Mouse (Mus musculus) limb, embryonic 11.5 days (tissue): ENCODE data around the gene Tmem248. TPM values are rescaled to one million over a fixed set of nuclear protein-coding genes. Genes with fewer than 3 reads are reported as not detected.

Experiments used
- ATAC-seq: fragments of 200-750 bp; cut with Nextera tagmentation; 2 replicates; pipeline ENCODE4 v1.8.0; 2017; ENCODE audit warnings: low read depth; ENCODE audit not compliant: insufficient number of reproducible peaks, low FRiP score, low TSS enrichment
- DNase-seq: peaks from one replicate; pipeline ENCODE4 v3.0.0-alpha.2; 2015; ENCODE audit warnings: low spot score
- H3K27ac ChIP-seq: fragments of 300-500 bp; sonication (generic); replicated peaks from 2 replicates; pipeline ENCODE4 v1.5.1; 2014; ENCODE audit warnings: low read depth, mild to moderate bottlenecking, low read length
- H3K27me3 ChIP-seq: fragments of 300-500 bp; sonication (generic); 2 replicates; pipeline ENCODE4 v1.6.1; 2014; ENCODE audit warnings: mild to moderate bottlenecking, low read length, mixed read lengths; ENCODE audit not compliant: control insufficient read depth, insufficient read depth
- H3K36me3 ChIP-seq: fragments of 300-500 bp; sonication (generic); 2 replicates; pipeline ENCODE4 v1.6.1; 2014; ENCODE audit warnings: mild to moderate bottlenecking, low read length, moderate library complexity, mixed read lengths; ENCODE audit not compliant: control insufficient read depth, insufficient read depth
- H3K4me1 ChIP-seq: fragments of 300-500 bp; sonication (generic); 2 replicates; pipeline ENCODE4 v1.6.1; 2014; ENCODE audit warnings: low read length, mixed read lengths; ENCODE audit not compliant: control insufficient read depth, insufficient read depth
- H3K4me2 ChIP-seq: fragments of 300-500 bp; sonication (generic); 2 replicates; pipeline ENCODE4 v1.6.1; 2014; ENCODE audit warnings: low read depth, mild to moderate bottlenecking, moderate library complexity; ENCODE audit not compliant: severe bottlenecking
- H3K4me3 ChIP-seq: fragments of 300-500 bp; sonication (generic); 2 replicates; pipeline ENCODE4 v1.5.1; 2014; ENCODE audit warnings: low read depth, low read length
- H3K9ac ChIP-seq: fragments of 300-500 bp; sonication (generic); 2 replicates; pipeline ENCODE4 v1.6.1; 2014; ENCODE audit warnings: mild to moderate bottlenecking, low read length
- H3K9me3 ChIP-seq: fragments of 300-500 bp; sonication (generic); 2 replicates; pipeline ENCODE4 v1.6.1; 2016; ENCODE audit warnings: low read length; ENCODE audit not compliant: control insufficient read depth
- WGBS: fragments of 180-500 bp; shearing (Covaris S2); extraction: QIAGEN DNeasy Blood & Tissue Kit; methylation state at CpG from one replicate; pipeline ENCODE4 v1.1.7; 2014; 5-methylcytosine and 5-hydroxymethylcytosine counted together
- polyA plus RNA-seq: library from polyadenylated mRNA; unstranded; fragments of >200 nt; fragmentation: Nextera tagmentation; extraction: Ambion mirVana; gene quantifications from 2 replicates; pipeline ENCODE4 v1.2.1, GENCODE M21; 2014

Tmem248 gene
- polyA plus RNA-seq, 1 experiment from 2014 or later, result 36.0 TPM

GRCm38 (mm10) chr5:130207299-130207698 is 9.6 kb upstream of the Tmem248 start:
- Histone ChIP-seq H3K36me3 (peaks cover 25% of the 10 kb centered on the region), H3K4me2 (no peak overlapping the region), H3K27ac (no peak overlapping the region), H3K9me3 (no peaks in the 10 kb centered on the region), H3K9ac (no peak overlapping the region), H3K27me3 (no peaks in the 10 kb centered on the region), H3K4me1 (no peaks in the 10 kb centered on the region), H3K4me3 (no peak overlapping the region)
- no peak for DNase-seq
- 95% methylated on average over 4 of the region's 4 CpGs for WGBS
- ATAC-seq, result no peak

- no peak overlapping the region for H3K4me2 ChIP-seq
- 94% methylated on average over 11 of the region's 11 CpGs for WGBS
- no peaks in the 10 kb centered on the region for H3K9me3 ChIP-seq
- H3K4me3 ChIP-seq, result no peak overlapping the region
- DNase-seq (no peak), ATAC-seq (no peak)
- H3K4me1 ChIP-seq, result no peaks in the 10 kb centered on the region
- no peaks in the 10 kb centered on the region for H3K27me3 ChIP-seq
- peaks cover 24% of the 10 kb centered on the region for H3K36me3 ChIP-seq
- no peak overlapping the region for H3K9ac ChIP-seq
- no peak overlapping the region for H3K27ac ChIP-seq
Measured at GRCm38 (mm10) chr5:130212956-130213355, 3.9 kb upstream of the Tmem248 start.

GRCm38 (mm10) chr5:130217406-130217805 is 525 bp downstream of the Tmem248 start:
- Histone ChIP-seq H3K9me3 (no peaks in the 10 kb centered on the region), H3K4me1 (no peaks in the 10 kb centered on the region), H3K9ac (no peak overlapping the region), H3K36me3 (no peaks in the 10 kb centered on the region; the same call in 1 of the 2 replicates), H3K27ac (no peak overlapping the region), H3K4me2 (no peak overlapping the region), H3K27me3 (no peaks in the 10 kb centered on the region), H3K4me3 (no peak overlapping the region)
- no peak for ATAC-seq
- WGBS, result 90% methylated on average over 4 of the region's 4 CpGs
- DNase-seq, result no peak

- Histone ChIP-seq H3K9ac (no peak overlapping the region), H3K27ac (no peak overlapping the region), H3K4me1 (0 out of 2 replicates have a peak, but pooled peaks cover 4% of the 10 kb centered on the region), H3K36me3 (no peaks in the 10 kb centered on the region), H3K9me3 (no peaks in the 10 kb centered on the region), H3K27me3 (no peaks in the 10 kb centered on the region), H3K4me3 (no peak overlapping the region), H3K4me2 (no peak overlapping the region)
- DNase-seq, result no peak
- ATAC-seq, result no peak
- 86% methylated on average over 5 of the region's 5 CpGs for WGBS
Measured at GRCm38 (mm10) chr5:130218336-130218735, 1.5 kb downstream of the Tmem248 start.

GRCm38 (mm10) chr5:130221316-130221715 is 4.4 kb downstream of the Tmem248 start:
- Histone ChIP-seq H3K4me2 (peak overlapping the region; percentile 64), H3K9me3 (no peaks in the 10 kb centered on the region), H3K27ac (no peak overlapping the region), H3K27me3 (no peaks in the 10 kb centered on the region), H3K36me3 (no peaks in the 10 kb centered on the region), H3K4me1 (0 out of 2 replicates have a peak, but pooled peaks cover 5% of the 10 kb centered on the region), H3K9ac (peak overlapping the region; percentile 94; the same call in 1 of the 2 replicates), H3K4me3 (peak overlapping the region; percentile 91)
- DNase-seq, result no peak
- 54% methylated on average over 2 of the region's 2 CpGs for WGBS
- no peak for ATAC-seq

- Histone ChIP-seq H3K9me3 (no peaks in the 10 kb centered on the region), H3K4me1 (0 out of 2 replicates have a peak, but pooled peaks cover 5% of the 10 kb centered on the region), H3K4me3 (peak overlapping the region; percentile 91), H3K36me3 (no peaks in the 10 kb centered on the region), H3K9ac (peak overlapping the region; percentile 94), H3K4me2 (peak overlapping the region; percentile 64), H3K27me3 (no peaks in the 10 kb centered on the region), H3K27ac (no peak overlapping the region)
- DNase-seq (no peak), ATAC-seq (0 out of 2 replicates have a peak, but pooled peaks have one; percentile 6)
- WGBS, result 3% methylated on average over 10 of the region's 10 CpGs
Measured at GRCm38 (mm10) chr5:130221760-130222145, 4.9 kb downstream of the Tmem248 start.

GRCm38 (mm10) chr5:130222146-130223004 is 5.5 kb downstream of the Tmem248 start:
- DNase-seq, result peak; percentile 96
- peak overlapping the region; percentile 45; the same call in 1 of the 2 replicates for H3K27ac ChIP-seq

GRCm38 (mm10) chr5:130226790-130227189 is 9.9 kb downstream of the Tmem248 start:
- Histone ChIP-seq H3K36me3 (peaks cover 2% of the 10 kb centered on the region; the same call in 1 of the 2 replicates), H3K27me3 (no peaks in the 10 kb centered on the region), H3K9ac (no peak overlapping the region), H3K4me1 (0 out of 2 replicates have a peak, but pooled peaks cover 5% of the 10 kb centered on the region), H3K4me2 (no peak overlapping the region), H3K4me3 (no peak overlapping the region), H3K27ac (no peak overlapping the region), H3K9me3 (no peaks in the 10 kb centered on the region)
- WGBS, result 95% methylated on average over 3 of the region's 3 CpGs
- no peak for ATAC-seq
- no peak for DNase-seq

More at GRCm38 (mm10) chr5:130222146-130223004, 5.5 kb downstream of the Tmem248 start:
- under 1% methylated on average over 81 of the region's 88 CpGs for WGBS
- no peaks in the 10 kb centered on the region for H3K27me3 ChIP-seq
- peak overlapping the region; percentile 91 for H3K4me3 ChIP-seq
- 0 out of 2 replicates have a peak, but pooled peaks cover 5% of the 10 kb centered on the region for H3K4me1 ChIP-seq
- H3K9me3 ChIP-seq, result no peaks in the 10 kb centered on the region
- ATAC-seq, result peak; percentile 82
- peak overlapping the region; percentile 94 for H3K9ac ChIP-seq
- H3K36me3 ChIP-seq, result no peaks in the 10 kb centered on the region
- H3K4me2 ChIP-seq, result peak overlapping the region; percentile 64
